Mouse (Mus musculus) kidney, adult 11 months (tissue): ENCODE measurements around the gene Snrpb.

ENCODE experiments used
- DNase-seq: peaks from one replicate; pipeline ENCODE4 v3.0.0; 2022

Gene Snrpb

DNA sequence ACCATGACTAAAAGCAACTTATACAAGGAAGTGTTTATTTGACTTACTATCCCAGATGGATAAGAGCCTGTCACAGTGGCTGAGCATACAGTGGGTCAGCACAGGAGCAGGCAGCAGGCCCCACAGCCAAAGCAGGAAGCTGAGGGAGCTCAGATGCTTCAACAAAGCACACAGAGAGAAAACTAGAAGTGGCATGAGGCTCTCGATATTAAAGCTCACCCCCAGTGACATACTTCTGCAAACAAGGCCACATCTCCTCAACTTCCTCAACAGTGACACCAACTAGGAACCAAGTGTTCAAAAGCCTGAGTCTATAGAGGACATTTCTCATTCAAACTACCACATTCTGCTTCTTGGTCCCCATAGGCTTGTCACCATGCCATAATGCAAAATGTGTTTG is 49.5 kb downstream of the Snrpb start:
- no peak for DNase-seq

GRCm38 (mm10) chr2:130126073-130126472 is 53.1 kb downstream of the Snrpb start:
- DNase-seq = no peak

DNA sequence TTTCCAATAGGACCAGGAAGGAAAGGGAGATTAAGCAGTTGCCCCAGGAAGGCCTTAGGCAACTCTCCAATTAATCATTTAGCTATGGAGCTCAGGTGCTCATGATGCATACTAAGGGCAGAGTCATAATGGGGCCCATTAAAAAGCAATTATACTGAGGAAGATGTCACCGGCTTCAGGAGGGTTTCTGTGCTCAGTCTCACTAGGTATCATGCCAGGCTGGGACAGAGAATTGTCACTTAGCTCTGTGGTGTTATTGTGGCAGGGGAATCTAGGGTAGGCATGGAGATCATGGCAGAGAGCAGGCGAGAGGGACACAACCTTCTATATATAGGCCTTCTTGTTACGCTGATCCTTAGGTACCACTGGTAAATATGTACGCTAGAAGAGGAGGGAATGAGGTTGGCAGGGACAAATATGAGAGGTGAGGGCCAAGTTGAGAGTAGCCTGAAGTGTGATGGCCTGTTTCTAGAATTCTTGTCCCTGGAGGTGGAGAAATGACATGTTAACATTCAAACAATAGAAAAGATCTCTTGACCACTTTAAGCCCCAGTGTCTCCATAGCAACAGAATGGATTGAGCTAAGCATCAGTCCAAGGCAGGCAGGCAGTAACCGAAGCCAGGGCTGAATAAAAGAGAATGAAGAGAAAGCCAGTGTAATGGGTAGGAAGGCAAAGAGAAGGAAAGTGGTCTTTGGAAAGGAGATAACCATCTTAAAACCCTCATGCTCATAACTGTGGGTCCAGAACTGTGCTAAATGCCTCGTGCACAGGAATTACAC is 53.7 kb downstream of the Snrpb start:
- DNase-seq = no peak
